Mouse (Mus musculus): ENCODE results near the gene Samd13. TPM values are rescaled to one million over a fixed set of nuclear protein-coding genes. Genes with fewer than 3 reads are reported as not detected.

Gene Samd13
- polyA plus RNA-seq (2017; shearing (Covaris generic)): 0.99 TPM

DNA sequence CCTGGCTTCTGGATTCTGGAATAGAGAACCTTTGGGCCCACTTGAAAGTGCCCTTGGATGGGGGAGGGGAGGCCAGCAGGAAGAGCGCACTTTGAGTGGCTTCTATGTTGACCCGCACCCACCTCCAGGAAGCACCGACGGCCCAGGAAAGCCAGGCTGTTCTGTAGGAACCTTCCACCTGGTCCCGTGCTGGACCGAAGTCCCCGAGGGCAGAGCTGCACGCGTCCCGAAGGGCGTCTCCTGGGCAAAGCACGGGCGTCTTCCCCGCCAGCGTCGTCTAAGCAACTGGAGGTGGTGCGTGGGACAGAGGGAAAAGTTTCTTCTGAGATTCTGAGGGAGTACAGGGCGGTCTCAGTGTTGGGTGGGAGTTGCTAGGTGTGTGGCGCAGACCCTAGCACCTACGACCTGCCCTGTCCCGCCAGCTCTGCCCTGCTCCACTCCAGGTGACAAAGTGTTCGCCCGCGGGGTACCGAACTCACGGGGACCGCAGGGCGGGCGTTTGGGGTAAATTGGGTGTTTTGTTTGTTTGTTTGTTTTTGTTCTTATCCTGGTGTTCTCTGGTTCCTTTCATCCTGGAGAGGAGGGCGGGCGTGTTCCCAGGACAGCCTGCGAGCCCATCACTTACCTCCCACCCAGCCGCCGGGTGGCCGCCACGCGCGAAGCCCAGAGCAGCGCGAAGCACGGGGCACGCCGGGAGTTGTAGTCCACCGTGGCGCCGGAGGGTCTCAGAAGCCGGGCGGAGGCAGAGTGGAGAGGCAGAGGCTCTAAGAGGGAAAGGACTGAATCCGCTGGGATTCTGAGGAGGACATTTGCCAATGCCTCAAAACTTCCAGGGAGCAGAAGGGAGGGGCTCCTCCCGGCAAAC, at the start of gene Samd13:
Gene Samd13, minus strand, starts transcription at position 782 of the 865 bp plus-strand sequence.

GRCm38 (mm10) chr3:146651217-146651616, 34.2 kb downstream of the Samd13 start, which contains the start of gene 4930503B20Rik:
Gene 4930503B20Rik, minus strand, starts transcription at chr3:146651317.

GRCm38 (mm10) chr3:146615496-146615895, 69.9 kb downstream of the Samd13 start, which contains the start of gene Dnase2b:
Gene Dnase2b, minus strand, starts transcription at chr3:146615596.

Other genes starting within 250 kb of the Samd13 start
- 9.3 TPM for gene Ctbs, start 235.8 kb downstream of the Samd13 start, polyA plus RNA-seq (2017; shearing (Covaris generic))
- 7.1 TPM for gene Spata1, start 185.8 kb downstream of the Samd13 start, polyA plus RNA-seq (2017; shearing (Covaris generic))
- gene Gng5, start 185.8 kb downstream of the Samd13 start, polyA plus RNA-seq (2017; shearing (Covaris generic)): 461 TPM
- 85.0 TPM for gene Rpf1, start 164.2 kb downstream of the Samd13 start, polyA plus RNA-seq (2017; shearing (Covaris generic))
- not detected for gene Uox, start 115.2 kb downstream of the Samd13 start, polyA plus RNA-seq (2017; shearing (Covaris generic))
- not detected for gene Dnase2b, start 70.0 kb downstream of the Samd13 start, polyA plus RNA-seq (2017; shearing (Covaris generic))
- not detected for gene 4930503B20Rik, start 34.3 kb downstream of the Samd13 start, polyA plus RNA-seq (2017; shearing (Covaris generic))
- gene Prkacb, start 127.4 kb upstream of the Samd13 start, polyA plus RNA-seq (2017; shearing (Covaris generic)): 209 TPM
- not detected for gene Ttll7, start 166.8 kb upstream of the Samd13 start, polyA plus RNA-seq (2017; shearing (Covaris generic))